Mouse (Mus musculus): ENCODE results near the gene Ankrd33. TPM values are rescaled to one million over a fixed set of nuclear protein-coding genes. Genes with fewer than 3 reads are reported as not detected.

Gene Ankrd33
- total and polyA plus RNA-seq, 2 experiments, result not detected

DNA sequence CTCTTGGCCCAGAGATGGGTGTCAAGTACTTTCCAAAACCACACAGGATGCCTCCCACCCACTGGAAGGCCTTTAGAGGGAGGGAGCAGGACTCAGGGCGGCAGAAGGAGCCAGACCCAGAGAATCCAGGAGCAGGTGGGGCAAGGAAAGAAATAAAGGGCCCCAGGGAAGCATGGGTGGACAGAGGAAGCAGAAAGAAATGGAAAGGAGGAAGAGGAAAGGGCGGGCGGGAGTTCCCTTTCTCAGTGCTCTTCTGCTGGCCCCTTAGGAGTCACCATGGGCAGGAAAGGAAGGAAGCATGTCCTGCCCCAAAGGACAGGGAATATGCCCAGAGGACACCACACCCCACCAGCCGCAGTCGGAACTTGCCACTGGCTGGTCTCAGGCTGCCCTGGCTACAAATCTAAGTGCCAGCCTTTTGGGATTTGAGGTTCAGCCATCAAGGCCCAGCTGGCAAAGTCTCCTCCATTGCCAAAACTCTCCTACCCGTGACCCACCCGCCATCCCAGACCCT, 34.5 kb upstream of the Ankrd33 start:
- WGBS, result 76% methylated on average over 7 of the region's 7 CpGs
- H3K4me3 ChIP-seq (ENCODE audit: insufficient read depth, low read depth, low read length), result no peak overlapping the region
- no peaks in the 10 kb centered on the region for H3K27me3 ChIP-seq (ENCODE audit: control insufficient read depth, insufficient read depth, low read length)
- no peak for DNase-seq (ENCODE audit: extremely low read depth, low read depth, low spot score)
- no peak overlapping the region for H3K27ac ChIP-seq (replicated peaks; ENCODE audit: insufficient read depth, low read depth, low read length)
- H3K4me1 ChIP-seq (ENCODE audit: control insufficient read depth, insufficient read depth, low read length), result peaks cover 10% of the 10 kb centered on the region
- peaks cover 20% of the 10 kb centered on the region; the same call in 1 of the 2 replicates for H3K79me2 ChIP-seq (ENCODE audit: control insufficient read depth, insufficient read depth, low read length)
- H3K36me3 ChIP-seq (ENCODE audit: control insufficient read depth, insufficient read depth, low read length), result no peaks in the 10 kb centered on the region
- H3K9ac ChIP-seq (ENCODE audit: low read depth, low read length), result no peak overlapping the region
- TF ChIP-seq POLR2A (IDR thresholded peaks at IDR 0.05; ENCODE audit: extremely low read depth, insufficient read depth, low read length) (no peak), CTCF (IDR thresholded peaks at IDR 0.05; ENCODE audit: low read depth, low read length) (no peak)

DNA sequence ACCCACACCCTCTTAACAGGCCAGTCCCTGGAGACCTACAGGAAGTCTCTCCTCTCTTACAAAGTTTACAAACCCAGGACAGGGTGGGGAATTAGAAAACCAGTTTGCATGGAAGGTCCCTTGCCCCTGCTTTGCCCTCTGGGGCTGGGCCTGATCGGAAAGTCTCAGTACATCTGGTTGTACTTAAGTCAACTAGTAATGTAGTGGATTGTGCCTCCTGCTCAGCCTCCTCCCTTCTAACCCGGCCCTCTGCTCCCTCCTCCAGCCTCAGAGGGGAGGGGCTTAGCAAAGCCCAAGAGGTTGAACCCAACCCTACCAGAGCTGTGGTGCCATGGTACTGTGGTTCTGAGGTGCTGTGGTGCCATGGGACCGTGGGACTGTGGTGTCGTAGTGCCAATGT, 33.3 kb upstream of the Ankrd33 start:
- Histone ChIP-seq H3K27ac (replicated peaks; ENCODE audit: insufficient read depth, low read depth, low read length) (no peak overlapping the region), H3K4me3 (ENCODE audit: insufficient read depth, low read depth, low read length) (no peak overlapping the region), H3K27me3 (ENCODE audit: control insufficient read depth, insufficient read depth, low read length) (no peaks in the 10 kb centered on the region), H3K36me3 (ENCODE audit: control insufficient read depth, insufficient read depth, low read length) (no peaks in the 10 kb centered on the region), H3K79me2 (ENCODE audit: control insufficient read depth, insufficient read depth, low read length) (peaks cover 12% of the 10 kb centered on the region; the same call in 1 of the 2 replicates), H3K9ac (ENCODE audit: low read depth, low read length) (no peak overlapping the region), H3K4me1 (ENCODE audit: control insufficient read depth, insufficient read depth, low read length) (peaks cover 12% of the 10 kb centered on the region)
- no peak for TF ChIP-seq POLR2A (IDR thresholded peaks at IDR 0.05; ENCODE audit: extremely low read depth, insufficient read depth, low read length)
- TF ChIP-seq CTCF (IDR thresholded peaks at IDR 0.05; ENCODE audit: low read depth, low read length), result no peak
- no peak for DNase-seq (ENCODE audit: extremely low read depth, low read depth, low spot score)
- WGBS, result 86% methylated on average over 4 of the region's 4 CpGs

DNA sequence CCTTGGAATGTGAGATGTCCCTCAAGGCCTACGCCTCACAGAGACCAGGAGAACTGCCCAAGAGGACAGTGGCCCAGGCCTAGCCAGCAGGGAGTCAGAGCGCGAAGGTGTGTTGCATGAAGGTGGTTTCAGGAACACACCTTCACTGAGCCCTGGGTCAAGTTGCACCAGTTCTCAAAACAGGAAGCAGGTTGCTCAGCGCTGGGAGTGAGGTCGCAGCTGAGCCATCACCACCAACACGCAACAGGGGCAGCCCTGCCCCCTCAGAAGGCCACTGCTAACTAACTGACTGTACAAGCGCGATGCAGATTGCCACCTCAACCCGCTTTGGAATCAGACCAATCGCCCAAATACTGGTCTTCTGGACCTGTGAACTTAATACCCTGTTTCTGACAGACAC, 31.1 kb upstream of the Ankrd33 start:
- WGBS, result 81% methylated on average over 10 of the region's 10 CpGs
- Histone ChIP-seq H3K4me3 (ENCODE audit: insufficient read depth, low read depth, low read length) (no peak overlapping the region), H3K9ac (ENCODE audit: low read depth, low read length) (no peak overlapping the region), H3K27ac (replicated peaks; ENCODE audit: insufficient read depth, low read depth, low read length) (no peak overlapping the region), H3K27me3 (ENCODE audit: control insufficient read depth, insufficient read depth, low read length) (no peaks in the 10 kb centered on the region), H3K79me2 (ENCODE audit: control insufficient read depth, insufficient read depth, low read length) (0 out of 2 replicates have a peak, but pooled peaks cover 5% of the 10 kb centered on the region), H3K36me3 (ENCODE audit: control insufficient read depth, insufficient read depth, low read length) (no peaks in the 10 kb centered on the region), H3K4me1 (ENCODE audit: control insufficient read depth, insufficient read depth, low read length) (peaks cover 8% of the 10 kb centered on the region)
- peak; percentile 39 for DNase-seq (ENCODE audit: extremely low read depth, low read depth, low spot score)
- TF ChIP-seq POLR2A (IDR thresholded peaks at IDR 0.05; ENCODE audit: extremely low read depth, insufficient read depth, low read length), result no peak
- TF ChIP-seq CTCF (IDR thresholded peaks at IDR 0.05; ENCODE audit: low read depth, low read length), result no peak

DNA sequence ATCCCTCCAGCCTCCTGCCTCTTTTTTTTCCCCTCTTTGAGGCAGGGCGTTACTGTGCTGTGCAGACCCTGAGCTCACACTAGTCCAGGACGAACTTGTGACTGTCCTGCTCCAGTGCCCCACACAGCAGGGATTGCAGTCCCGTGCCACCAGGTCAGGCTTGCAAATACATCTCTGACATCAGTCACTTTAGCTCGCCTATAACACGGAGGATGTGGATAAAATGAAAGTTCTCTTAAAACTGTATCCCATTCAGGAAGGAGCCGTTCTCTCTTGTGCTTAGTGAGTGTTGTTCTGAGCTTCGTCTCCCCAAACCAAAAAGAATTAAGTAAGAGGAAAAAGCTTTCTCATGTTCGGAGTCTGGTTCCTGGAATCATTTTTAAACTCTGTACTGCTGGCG, 29.1 kb upstream of the Ankrd33 start:
- Histone ChIP-seq H3K4me3 (ENCODE audit: insufficient read depth, low read depth, low read length) (peak overlapping the region; percentile 5; the same call in 1 of the 2 replicates), H3K27ac (replicated peaks; ENCODE audit: insufficient read depth, low read depth, low read length) (peak overlapping the region; percentile 34), H3K27me3 (ENCODE audit: control insufficient read depth, insufficient read depth, low read length) (no peaks in the 10 kb centered on the region), H3K4me1 (ENCODE audit: control insufficient read depth, insufficient read depth, low read length) (peaks cover 8% of the 10 kb centered on the region), H3K79me2 (ENCODE audit: control insufficient read depth, insufficient read depth, low read length) (no peaks in the 10 kb centered on the region), H3K9ac (ENCODE audit: low read depth, low read length) (peak overlapping the region; percentile 2; the same call in 1 of the 2 replicates), H3K36me3 (ENCODE audit: control insufficient read depth, insufficient read depth, low read length) (no peaks in the 10 kb centered on the region)
- TF ChIP-seq POLR2A (IDR thresholded peaks at IDR 0.05; ENCODE audit: extremely low read depth, insufficient read depth, low read length) (no peak), CTCF (IDR thresholded peaks at IDR 0.05; ENCODE audit: low read depth, low read length) (no peak)
- 27% methylated on average over 9 of the region's 9 CpGs for WGBS
- DNase-seq (ENCODE audit: extremely low read depth, low read depth, low spot score), result peak; percentile 65

DNA sequence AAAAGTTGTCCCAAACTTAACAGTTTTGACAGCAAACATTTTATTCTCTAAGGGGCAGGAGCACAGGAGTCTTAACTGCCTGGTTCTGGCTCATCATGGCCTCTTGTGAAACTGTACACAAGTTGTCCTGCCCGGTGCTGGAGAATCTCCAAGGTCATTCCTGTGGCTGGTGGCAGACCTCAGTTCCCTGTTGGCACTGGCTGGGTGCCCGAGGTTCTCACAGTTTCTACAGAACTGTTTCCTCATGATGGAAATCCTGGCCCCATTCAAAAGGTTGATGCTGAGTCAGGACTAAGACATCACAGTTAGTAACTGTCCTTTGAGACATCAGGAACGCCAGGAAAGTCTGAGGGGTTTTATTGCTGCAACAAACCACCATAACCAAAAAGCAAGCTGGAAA, 28.6 kb upstream of the Ankrd33 start:
- DNase-seq (ENCODE audit: extremely low read depth, low read depth, low spot score), result peak; percentile 98

DNA sequence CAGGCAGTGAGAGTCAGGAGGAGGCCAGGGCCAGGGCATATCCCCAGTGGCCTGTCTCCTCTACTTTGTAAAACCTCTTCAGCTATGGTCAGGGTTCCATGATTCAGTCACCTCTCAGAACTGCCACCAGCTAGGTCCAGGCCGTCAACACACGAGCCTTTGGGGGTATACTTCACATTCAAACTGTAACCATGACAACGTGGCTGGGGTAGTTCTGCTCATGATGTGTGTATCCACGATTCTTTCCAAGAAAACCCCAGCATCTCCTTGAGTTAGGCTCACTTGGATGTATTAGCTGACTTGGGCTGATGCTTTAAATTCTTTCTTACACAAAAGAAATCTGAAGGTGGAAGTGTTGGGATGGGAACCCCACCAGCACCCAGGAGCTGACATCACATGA, 27.3 kb upstream of the Ankrd33 start:
- no peak overlapping the region for H3K4me3 ChIP-seq (ENCODE audit: insufficient read depth, low read depth, low read length)
- WGBS, result 94% methylated on average over 4 of the region's 4 CpGs
- H3K36me3 ChIP-seq (ENCODE audit: control insufficient read depth, insufficient read depth, low read length), result no peaks in the 10 kb centered on the region
- H3K79me2 ChIP-seq (ENCODE audit: control insufficient read depth, insufficient read depth, low read length), result no peaks in the 10 kb centered on the region
- TF ChIP-seq CTCF (IDR thresholded peaks at IDR 0.05; ENCODE audit: low read depth, low read length), result no peak
- no peak for TF ChIP-seq POLR2A (IDR thresholded peaks at IDR 0.05; ENCODE audit: extremely low read depth, insufficient read depth, low read length)
- no peak for DNase-seq (ENCODE audit: extremely low read depth, low read depth, low spot score)
- H3K4me1 ChIP-seq (ENCODE audit: control insufficient read depth, insufficient read depth, low read length), result peaks cover 19% of the 10 kb centered on the region
- H3K27me3 ChIP-seq (ENCODE audit: control insufficient read depth, insufficient read depth, low read length), result no peaks in the 10 kb centered on the region
- no peak overlapping the region for H3K9ac ChIP-seq (ENCODE audit: low read depth, low read length)
- H3K27ac ChIP-seq (replicated peaks; ENCODE audit: insufficient read depth, low read depth, low read length), result no peak overlapping the region

More for the DNA sequence above, 28.6 kb upstream of the Ankrd33 start:
- Histone ChIP-seq H3K27me3 (ENCODE audit: control insufficient read depth, insufficient read depth, low read length) (no peaks in the 10 kb centered on the region), H3K27ac (replicated peaks; ENCODE audit: insufficient read depth, low read depth, low read length) (peak overlapping the region; percentile 34), H3K4me1 (ENCODE audit: control insufficient read depth, insufficient read depth, low read length) (peaks cover 12% of the 10 kb centered on the region), H3K9ac (ENCODE audit: low read depth, low read length) (no peak overlapping the region), H3K79me2 (ENCODE audit: control insufficient read depth, insufficient read depth, low read length) (no peaks in the 10 kb centered on the region), H3K36me3 (ENCODE audit: control insufficient read depth, insufficient read depth, low read length) (no peaks in the 10 kb centered on the region), H3K4me3 (ENCODE audit: insufficient read depth, low read depth, low read length) (no peak overlapping the region)
- TF ChIP-seq CTCF (IDR thresholded peaks at IDR 0.05; ENCODE audit: low read depth, low read length) (no peak), POLR2A (IDR thresholded peaks at IDR 0.05; ENCODE audit: extremely low read depth, insufficient read depth, low read length) (no peak)
- 10% methylated on average over 3 of the region's 3 CpGs for WGBS
